Mouse (Mus musculus): ENCODE measurements around the gene Nek11. TPM values are rescaled to one million over a fixed set of nuclear protein-coding genes. Genes with fewer than 3 reads are reported as not detected.

Nek11 gene
- polyA plus RNA-seq, 1 experiment from 2014 or later: 5.3 TPM

DNA sequence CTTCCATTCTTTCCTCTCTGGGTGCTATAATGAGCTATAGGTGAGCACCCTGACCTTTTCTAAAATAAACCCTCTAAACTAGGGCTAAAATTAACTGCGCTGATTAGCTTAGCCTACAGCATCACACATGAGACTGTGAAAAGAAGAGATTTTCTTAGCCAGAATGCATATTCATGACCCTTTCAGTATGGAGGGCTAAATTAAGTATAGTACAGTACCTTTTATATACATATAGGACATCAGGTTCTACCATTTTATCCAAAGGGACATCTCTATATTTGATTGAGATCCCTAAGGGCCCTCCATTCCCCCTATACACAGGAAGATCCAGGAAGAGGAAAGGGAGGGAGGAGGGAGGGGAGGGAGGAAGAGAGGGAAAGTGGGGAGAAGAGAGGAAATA lies 141.2 kb downstream of the Nek11 start:
- no peak overlapping the region for H3K4me3 ChIP-seq (ENCODE audit: low read depth, low read length)
- ATAC-seq: no peak
- H3K36me3 ChIP-seq (ENCODE audit: control insufficient read depth, insufficient read depth, low read length): no peaks in the 10 kb centered on the region
- H3K9ac ChIP-seq (ENCODE audit: low read depth, low read length): no peak overlapping the region
- no peaks in the 10 kb centered on the region for H3K27me3 ChIP-seq (ENCODE audit: control insufficient read depth, insufficient read depth, low read depth, low read length)
- no peak overlapping the region for H3K27ac ChIP-seq (ENCODE audit: low read length)
- H3K4me1 ChIP-seq (ENCODE audit: control insufficient read depth, insufficient read depth, low read length): no peaks in the 10 kb centered on the region; the same call in 1 of the 2 replicates
- 84% methylated on average over 1 of the region's 1 CpGs for WGBS
- no peaks in the 10 kb centered on the region for H3K9me3 ChIP-seq (replicated peaks; ENCODE audit: control insufficient read depth, low read length, poor library complexity, severe bottlenecking)
- no peak overlapping the region for H3K4me2 ChIP-seq (ENCODE audit: low read length)

GRCm38 (mm10) chr9:105252349-105253041 lies 142.8 kb downstream of the Nek11 start:
- H3K36me3 ChIP-seq (ENCODE audit: control insufficient read depth, insufficient read depth, low read length): no peaks in the 10 kb centered on the region
- no peak overlapping the region for H3K27ac ChIP-seq (ENCODE audit: low read length)
- no peak overlapping the region for H3K9ac ChIP-seq (ENCODE audit: low read depth, low read length)
- no peaks in the 10 kb centered on the region for H3K9me3 ChIP-seq (replicated peaks; ENCODE audit: control insufficient read depth, low read length, poor library complexity, severe bottlenecking)
- H3K4me2 ChIP-seq (ENCODE audit: low read length): no peak overlapping the region
- no peak overlapping the region for H3K4me3 ChIP-seq (ENCODE audit: low read depth, low read length)
- no peaks in the 10 kb centered on the region; the same call in 1 of the 2 replicates for H3K4me1 ChIP-seq (ENCODE audit: control insufficient read depth, insufficient read depth, low read length)
- no peaks in the 10 kb centered on the region for H3K27me3 ChIP-seq (ENCODE audit: control insufficient read depth, insufficient read depth, low read depth, low read length)
- ATAC-seq: no peak
- 55% methylated on average over 4 of the region's 4 CpGs for whole genome bisulfite sequencing

- 93% methylated on average over 4 of the region's 4 CpGs for WGBS
- no peak for ATAC-seq
Measured at GRCm38 (mm10) chr9:105251256-105251655, 144.1 kb downstream of the Nek11 start.

GRCm38 (mm10) chr9:105244024-105244423 lies 151.3 kb downstream of the Nek11 start:
- H3K4me3 ChIP-seq (ENCODE audit: low read depth, low read length): no peak overlapping the region
- no peak overlapping the region for H3K9ac ChIP-seq (ENCODE audit: low read depth, low read length)
- H3K9me3 ChIP-seq (replicated peaks; ENCODE audit: control insufficient read depth, low read length, poor library complexity, severe bottlenecking): no peaks in the 10 kb centered on the region
- H3K4me2 ChIP-seq (ENCODE audit: low read length): no peak overlapping the region
- no peaks in the 10 kb centered on the region for H3K4me1 ChIP-seq (ENCODE audit: control insufficient read depth, insufficient read depth, low read length)
- no peak for ATAC-seq
- H3K27ac ChIP-seq (ENCODE audit: low read length): no peak overlapping the region
- H3K27me3 ChIP-seq (ENCODE audit: control insufficient read depth, insufficient read depth, low read depth, low read length): no peaks in the 10 kb centered on the region
- H3K36me3 ChIP-seq (ENCODE audit: control insufficient read depth, insufficient read depth, low read length): no peaks in the 10 kb centered on the region
- WGBS: 32% methylated on average over 5 of the region's 5 CpGs

More at GRCm38 (mm10) chr9:105251256-105251655, 144.1 kb downstream of the Nek11 start:
- Histone ChIP-seq H3K27me3 (ENCODE audit: control insufficient read depth, insufficient read depth, low read depth, low read length) (no peaks in the 10 kb centered on the region), H3K36me3 (ENCODE audit: control insufficient read depth, insufficient read depth, low read length) (no peaks in the 10 kb centered on the region), H3K4me1 (ENCODE audit: control insufficient read depth, insufficient read depth, low read length) (no peaks in the 10 kb centered on the region; the same call in 1 of the 2 replicates), H3K9me3 (replicated peaks; ENCODE audit: control insufficient read depth, low read length, poor library complexity, severe bottlenecking) (no peaks in the 10 kb centered on the region), H3K9ac (ENCODE audit: low read depth, low read length) (no peak overlapping the region), H3K4me2 (ENCODE audit: low read length) (no peak overlapping the region), H3K27ac (ENCODE audit: low read length) (no peak overlapping the region), H3K4me3 (ENCODE audit: low read depth, low read length) (no peak overlapping the region)

DNA sequence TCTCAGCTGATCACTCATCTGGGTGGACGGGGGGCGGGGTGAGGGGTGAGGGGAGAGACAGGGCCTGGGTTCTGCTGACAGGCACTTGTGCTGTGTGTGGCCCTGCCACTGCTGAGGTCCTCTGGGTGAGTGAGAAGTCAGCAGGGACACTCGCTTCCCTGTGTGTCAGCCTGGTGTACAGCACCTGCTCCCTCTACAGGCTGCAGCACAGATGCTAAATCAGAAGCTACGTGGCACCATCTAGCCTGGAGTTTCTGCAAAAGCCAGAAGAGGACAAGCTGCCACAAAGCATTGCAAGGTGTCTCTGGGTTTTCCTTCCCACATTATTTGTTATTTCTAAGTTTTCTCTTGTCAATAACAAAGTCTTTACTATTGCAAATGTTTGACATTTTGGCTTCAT lies 180.9 kb downstream of the Nek11 start:
- WGBS: 49% methylated on average over 4 of the region's 4 CpGs
- Histone ChIP-seq H3K27me3 (ENCODE audit: control insufficient read depth, insufficient read depth, low read depth, low read length) (no peaks in the 10 kb centered on the region), H3K36me3 (ENCODE audit: control insufficient read depth, insufficient read depth, low read length) (no peaks in the 10 kb centered on the region), H3K27ac (ENCODE audit: low read length) (no peak overlapping the region), H3K4me3 (ENCODE audit: low read depth, low read length) (no peak overlapping the region), H3K9me3 (replicated peaks; ENCODE audit: control insufficient read depth, low read length, poor library complexity, severe bottlenecking) (no peaks in the 10 kb centered on the region), H3K4me2 (ENCODE audit: low read length) (no peak overlapping the region), H3K4me1 (ENCODE audit: control insufficient read depth, insufficient read depth, low read length) (0 out of 2 replicates have a peak, but pooled peaks cover 2% of the 10 kb centered on the region), H3K9ac (ENCODE audit: low read depth, low read length) (no peak overlapping the region)
- ATAC-seq: no peak

DNA sequence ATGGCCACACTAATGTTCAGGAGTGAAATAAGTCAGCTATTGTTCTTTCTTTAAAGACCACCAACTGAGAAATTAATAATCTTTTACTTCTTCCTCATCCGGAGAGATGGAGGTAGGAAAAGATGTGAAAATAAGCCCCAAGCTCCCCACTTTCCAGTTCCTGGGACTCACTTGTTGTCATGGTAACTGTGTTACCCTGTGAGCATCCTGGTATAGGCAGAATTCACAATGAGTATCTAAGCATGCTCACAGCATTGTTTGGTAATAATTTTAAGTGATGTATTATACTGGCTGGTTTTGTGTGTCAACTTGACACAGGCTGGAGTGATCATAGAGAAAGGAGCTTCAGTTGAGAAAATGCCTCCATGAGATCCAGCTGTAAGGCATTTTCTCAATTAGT lies 195.0 kb downstream of the Nek11 start:
- Histone ChIP-seq H3K4me2 (ENCODE audit: low read length) (no peak overlapping the region), H3K4me1 (ENCODE audit: control insufficient read depth, insufficient read depth, low read length) (no peaks in the 10 kb centered on the region), H3K4me3 (ENCODE audit: low read depth, low read length) (no peak overlapping the region), H3K27ac (ENCODE audit: low read length) (no peak overlapping the region), H3K27me3 (ENCODE audit: control insufficient read depth, insufficient read depth, low read depth, low read length) (no peaks in the 10 kb centered on the region), H3K36me3 (ENCODE audit: control insufficient read depth, insufficient read depth, low read length) (no peaks in the 10 kb centered on the region), H3K9ac (ENCODE audit: low read depth, low read length) (no peak overlapping the region), H3K9me3 (replicated peaks; ENCODE audit: control insufficient read depth, low read length, poor library complexity, severe bottlenecking) (no peaks in the 10 kb centered on the region)
- peak; percentile 58; the same call in 1 of the 2 replicates for ATAC-seq
- 4% methylated on average over 1 of the region's 1 CpGs for WGBS

DNA sequence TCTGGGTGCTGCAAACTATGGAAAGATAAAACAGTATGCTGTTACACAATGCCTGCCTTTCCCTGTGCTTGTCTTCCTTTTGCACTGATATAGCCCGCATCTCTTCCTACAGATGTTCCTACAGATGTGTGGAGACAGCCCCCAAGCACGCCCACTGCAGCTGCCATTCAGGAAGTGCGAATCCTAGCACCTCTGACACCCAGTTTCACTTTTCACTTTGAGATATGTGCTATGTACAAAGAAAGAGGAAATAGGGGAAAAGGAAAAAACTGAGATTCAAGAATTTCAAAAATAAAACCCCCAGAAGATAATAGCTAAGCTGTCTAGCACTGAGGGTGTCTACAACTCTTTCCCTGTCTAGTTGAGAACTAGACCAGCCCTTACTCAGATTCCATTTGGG lies 208.6 kb downstream of the Nek11 start:
- no peaks in the 10 kb centered on the region for H3K4me1 ChIP-seq (ENCODE audit: control insufficient read depth, insufficient read depth, low read length)
- no peak for ATAC-seq
- WGBS: 81% methylated on average over 3 of the region's 3 CpGs

DNA sequence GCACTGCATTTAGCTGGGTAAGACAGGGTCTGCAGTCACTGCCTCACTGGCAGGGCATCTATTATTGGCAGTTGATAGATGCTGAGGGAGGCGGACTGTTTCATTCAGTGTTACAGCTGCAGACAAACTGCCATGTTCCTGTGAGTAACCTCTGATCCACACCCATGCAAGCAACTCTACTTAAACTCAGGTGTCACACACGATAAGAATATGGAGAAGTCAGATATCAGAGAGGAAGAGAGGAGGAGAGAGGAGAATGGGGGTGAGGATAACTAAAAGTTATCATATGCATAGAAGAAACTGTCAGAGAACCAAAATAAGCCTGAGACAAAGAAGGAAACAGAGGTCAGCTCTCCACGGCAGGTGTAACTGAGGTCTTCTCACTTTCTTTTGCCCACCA lies 212.9 kb downstream of the Nek11 start:
- Histone ChIP-seq H3K4me2 (ENCODE audit: low read length) (no peak overlapping the region), H3K9me3 (replicated peaks; ENCODE audit: control insufficient read depth, low read length, poor library complexity, severe bottlenecking) (no peaks in the 10 kb centered on the region), H3K27me3 (ENCODE audit: control insufficient read depth, insufficient read depth, low read depth, low read length) (no peaks in the 10 kb centered on the region), H3K27ac (ENCODE audit: low read length) (no peak overlapping the region), H3K4me1 (ENCODE audit: control insufficient read depth, insufficient read depth, low read length) (no peaks in the 10 kb centered on the region), H3K9ac (ENCODE audit: low read depth, low read length) (no peak overlapping the region), H3K4me3 (ENCODE audit: low read depth, low read length) (no peak overlapping the region), H3K36me3 (ENCODE audit: control insufficient read depth, insufficient read depth, low read length) (no peaks in the 10 kb centered on the region)
- 95% methylated on average over 3 of the region's 3 CpGs for WGBS
- ATAC-seq: no peak

More for the DNA sequence above, 208.6 kb downstream of the Nek11 start:
- Histone ChIP-seq H3K4me2 (ENCODE audit: low read length) (no peak overlapping the region), H3K4me3 (ENCODE audit: low read depth, low read length) (no peak overlapping the region), H3K9ac (ENCODE audit: low read depth, low read length) (no peak overlapping the region), H3K27me3 (ENCODE audit: control insufficient read depth, insufficient read depth, low read depth, low read length) (no peaks in the 10 kb centered on the region), H3K9me3 (replicated peaks; ENCODE audit: control insufficient read depth, low read length, poor library complexity, severe bottlenecking) (no peaks in the 10 kb centered on the region), H3K36me3 (ENCODE audit: control insufficient read depth, insufficient read depth, low read length) (no peaks in the 10 kb centered on the region), H3K27ac (ENCODE audit: low read length) (no peak overlapping the region)

GRCm38 (mm10) chr9:105144992-105145391 lies 250.3 kb downstream of the Nek11 start, which contains the start of gene 1700080E11Rik:
Gene 1700080E11Rik (minus strand): TSS chr9:105145092.
- WGBS: 82% methylated on average over 6 of the region's 6 CpGs
- no peak for ATAC-seq
- H3K9me3 ChIP-seq (replicated peaks; ENCODE audit: control insufficient read depth, low read length, poor library complexity, severe bottlenecking): no peaks in the 10 kb centered on the region
- no peaks in the 10 kb centered on the region for H3K36me3 ChIP-seq (ENCODE audit: control insufficient read depth, insufficient read depth, low read length)
- H3K9ac ChIP-seq (ENCODE audit: low read depth, low read length): no peak within 1 kb of the TSS
- no peaks in the 10 kb centered on the region for H3K27me3 ChIP-seq (ENCODE audit: control insufficient read depth, insufficient read depth, low read depth, low read length)
- no peaks in the 10 kb centered on the region for H3K4me1 ChIP-seq (ENCODE audit: control insufficient read depth, insufficient read depth, low read length)
- no peak within 1 kb of the TSS for H3K4me2 ChIP-seq (ENCODE audit: low read length)
- H3K27ac ChIP-seq (ENCODE audit: low read length): no peak within 1 kb of the TSS
- H3K4me3 ChIP-seq (ENCODE audit: low read depth, low read length): no peak within 1 kb of the TSS
